Mouse (Mus musculus) CH12.LX (cell line): ENCODE results near the gene 6330409D20Rik. TPM values are rescaled to one million over a fixed set of nuclear protein-coding genes. Genes with fewer than 3 reads are reported as not detected.

Experiments
- DNase-seq: peaks from one replicate; pipeline ENCODE4 v3.0.0-alpha.2; 2013; ENCODE audit errors: extremely low read depth
- H3K27ac ChIP-seq: 2 replicates; pipeline ENCODE4 v1.5.1; 2012; ENCODE audit warnings: low read depth, mild to moderate bottlenecking, control low read depth, moderate library complexity; ENCODE audit not compliant: insufficient read depth
- H3K27me3 ChIP-seq: replicated peaks from 2 replicates; pipeline ENCODE3; 2012; ENCODE audit warnings: inconsistent platforms
- H3K36me3 ChIP-seq, 2 experiments: replicated peaks in 1 of 2; 2 replicates each; pipeline versions ENCODE3 to v1.6.1; 2012; ENCODE audit warnings: inconsistent platforms in 1 of 2, low read length in 1 of 2, mild to moderate bottlenecking in 1 of 2, mixed read lengths in 1 of 2, moderate library complexity in 1 of 2; ENCODE audit not compliant: control insufficient read depth in 1 of 2, insufficient read depth in 1 of 2
- H3K4me1 ChIP-seq, 2 experiments: 2 replicates each; pipeline ENCODE4 v1.6.1; 2012; ENCODE audit warnings: inconsistent platforms in 1 of 2, moderate library complexity in 1 of 2; ENCODE audit not compliant: insufficient read depth in 2 of 2, control insufficient read depth in 1 of 2
- H3K4me2 ChIP-seq: 2 replicates; pipeline ENCODE4 v1.6.1; 2012; ENCODE audit warnings: low read depth, mild to moderate bottlenecking, control low read depth; ENCODE audit not compliant: poor library complexity, insufficient read depth, severe bottlenecking
- H3K4me3 ChIP-seq, 3 experiments: fragments of 150-350 bp in 1 of 3; sonication (generic) in 1 of 3; replicated peaks in 1 of 3; 2 replicates each; pipeline versions ENCODE3 to v1.5.1; 2011 to 2012; ENCODE audit warnings: low read depth in 2 of 3, low read length in 2 of 3, mild to moderate bottlenecking in 2 of 3, moderate library complexity in 2 of 3, control low read depth in 1 of 3, improper control_type of control experiment in 1 of 3, inconsistent platforms in 1 of 3, mixed read lengths in 1 of 3; ENCODE audit not compliant: poor library complexity in 1 of 3
- H3K79me2 ChIP-seq: replicated peaks from 2 replicates; pipeline ENCODE4 v1.6.1; 2012; ENCODE audit warnings: mild to moderate bottlenecking, moderate library complexity; ENCODE audit not compliant: control insufficient read depth, poor library complexity, insufficient read depth, severe bottlenecking; ENCODE audit errors: extremely low read depth
- H3K9ac ChIP-seq: 2 replicates; pipeline ENCODE4 v1.6.1; 2012; ENCODE audit warnings: low read depth, mild to moderate bottlenecking, control low read depth, moderate library complexity; ENCODE audit not compliant: insufficient read depth
- H3K9me3 ChIP-seq: replicated peaks from 2 replicates; pipeline ENCODE3; 2012; ENCODE audit warnings: low read length, inconsistent platforms, mixed read lengths
- BHLHE40 ChIP-seq: IDR thresholded peaks from 2 replicates; pipeline ENCODE4 v1.6.1; 2011; ENCODE audit warnings: mild to moderate bottlenecking, low read depth, low read length, improper control_type of control experiment
- CHD1 ChIP-seq: IDR thresholded peaks from 2 replicates; pipeline ENCODE4 v1.6.1; 2012; ENCODE audit warnings: low read depth, low read length, improper control_type of control experiment, inconsistent platforms
- CHD2 ChIP-seq: IDR thresholded peaks from 2 replicates; pipeline ENCODE4 v1.6.1; 2011; ENCODE audit warnings: low read length, improper control_type of control experiment
- CTCF ChIP-seq, 2 experiments: IDR thresholded peaks in 1 of 2; conservative IDR thresholded peaks in 1 of 2; 2 replicates each; pipeline ENCODE4 v1.5.1; 2011 to 2012; ENCODE audit warnings: low read depth in 2 of 2, low read length in 2 of 2, improper control_type of control experiment in 1 of 2, inconsistent platforms in 1 of 2, mild to moderate bottlenecking in 1 of 2, moderate library complexity in 1 of 2
- E2F4 ChIP-seq: IDR thresholded peaks from 2 replicates; pipeline ENCODE4 v1.6.1; 2011; ENCODE audit warnings: low read depth, low read length, improper control_type of control experiment; ENCODE audit not compliant: insufficient replicate concordance
- ELF1 ChIP-seq: IDR thresholded peaks from 2 replicates; pipeline ENCODE4 v1.6.1; 2014; ENCODE audit warnings: low read depth, mild to moderate bottlenecking, inconsistent platforms, low read length, improper control_type of control experiment
- EP300 ChIP-seq: IDR thresholded peaks from 2 replicates; pipeline ENCODE4 v1.6.1; 2011; ENCODE audit warnings: low read length, improper control_type of control experiment
- ETS1 ChIP-seq: conservative IDR thresholded peaks from 2 replicates; pipeline ENCODE4 v1.6.1; 2012; ENCODE audit warnings: low read depth, mild to moderate bottlenecking, inconsistent platforms, low read length, improper control_type of control experiment, moderate library complexity
- GABPA ChIP-seq: IDR thresholded peaks from 2 replicates; pipeline ENCODE4 v1.6.1; 2012; ENCODE audit warnings: low read depth, low read length, improper control_type of control experiment, inconsistent platforms; ENCODE audit not compliant: insufficient replicate concordance
- HCFC1 ChIP-seq: IDR thresholded peaks from 2 replicates; pipeline ENCODE4 v1.6.1; 2012; ENCODE audit warnings: low read depth, mild to moderate bottlenecking, inconsistent platforms, low read length, improper control_type of control experiment
- IRF4 ChIP-seq: IDR thresholded peaks from 2 replicates; pipeline ENCODE4 v1.6.1; 2014; ENCODE audit warnings: low read depth, mild to moderate bottlenecking, inconsistent platforms, low read length, improper control_type of control experiment
- JUN ChIP-seq: IDR thresholded peaks from 2 replicates; pipeline ENCODE4 v1.6.1; 2011; ENCODE audit warnings: low read depth, mild to moderate bottlenecking, low read length, improper control_type of control experiment, moderate library complexity; ENCODE audit not compliant: insufficient read depth
- JUND ChIP-seq: conservative IDR thresholded peaks from 2 replicates; pipeline ENCODE4 v1.6.1; 2011; ENCODE audit warnings: low read depth, low read length, improper control_type of control experiment
- KAT2A ChIP-seq: IDR thresholded peaks from 2 replicates; pipeline ENCODE4 v1.6.1; 2012; ENCODE audit warnings: low read length, improper control_type of control experiment, inconsistent platforms; ENCODE audit not compliant: insufficient replicate concordance
- MAFK ChIP-seq: IDR thresholded peaks from 2 replicates; pipeline ENCODE4 v1.6.1; 2011; ENCODE audit warnings: low read length, improper control_type of control experiment; ENCODE audit not compliant: insufficient replicate concordance
- MAX ChIP-seq: IDR thresholded peaks from 2 replicates; pipeline ENCODE4 v1.6.1; 2011; ENCODE audit warnings: low read length, improper control_type of control experiment
- MAZ ChIP-seq: IDR thresholded peaks from 2 replicates; pipeline ENCODE4 v1.6.1; 2012; ENCODE audit warnings: low read depth, mild to moderate bottlenecking, inconsistent platforms, low read length, improper control_type of control experiment, moderate library complexity
- MEF2A ChIP-seq: IDR thresholded peaks from 2 replicates; pipeline ENCODE4 v1.6.1; 2014; ENCODE audit warnings: low read depth, mild to moderate bottlenecking, inconsistent platforms, low read length, improper control_type of control experiment, borderline replicate concordance
- MXI1 ChIP-seq: IDR thresholded peaks from 2 replicates; pipeline ENCODE4 v1.6.1; 2011; ENCODE audit warnings: mild to moderate bottlenecking, low read depth, low read length, improper control_type of control experiment
- MYC ChIP-seq: IDR thresholded peaks from 2 replicates; pipeline ENCODE4 v1.6.1; 2011; ENCODE audit warnings: low read depth, mild to moderate bottlenecking, improper control_type of control experiment, low read length
- NELFE ChIP-seq: IDR thresholded peaks from 2 replicates; pipeline ENCODE4 v1.6.1; 2011; ENCODE audit warnings: low read depth, low read length, improper control_type of control experiment
- NRF1 ChIP-seq: IDR thresholded peaks from 2 replicates; pipeline ENCODE4 v1.6.1; 2014; ENCODE audit warnings: low read depth, mild to moderate bottlenecking, inconsistent platforms, low read length, improper control_type of control experiment, moderate library complexity
- PAX5 ChIP-seq: IDR thresholded peaks from 2 replicates; pipeline ENCODE4 v1.6.1; 2012; ENCODE audit warnings: low read length, inconsistent platforms, mixed read lengths
- POLR2A ChIP-seq: IDR thresholded peaks from 2 replicates; pipeline ENCODE4 v1.6.1; 2011; ENCODE audit warnings: low read depth, mild to moderate bottlenecking, improper control_type of control experiment, low read length
- POLR2AphosphoS2 ChIP-seq: IDR thresholded peaks from 2 replicates; pipeline ENCODE4 v1.6.1; 2011; ENCODE audit warnings: low read depth, low read length, improper control_type of control experiment
- RAD21 ChIP-seq: IDR thresholded peaks from 2 replicates; pipeline ENCODE4 v1.6.1; 2011; ENCODE audit warnings: low read depth, mild to moderate bottlenecking, low read length, improper control_type of control experiment, moderate library complexity
- RCOR1 ChIP-seq: conservative IDR thresholded peaks from 2 replicates; pipeline ENCODE4 v1.6.1; 2012; ENCODE audit warnings: low read depth, mild to moderate bottlenecking, inconsistent platforms, low read length, improper control_type of control experiment
- SIN3A ChIP-seq: IDR thresholded peaks from 2 replicates; pipeline ENCODE4 v1.6.1; 2012; ENCODE audit warnings: low read length, improper control_type of control experiment, inconsistent platforms
- SMC3 ChIP-seq: IDR thresholded peaks from 2 replicates; pipeline ENCODE4 v1.6.1; 2011; ENCODE audit warnings: low read depth, low read length, improper control_type of control experiment
- TBP ChIP-seq: conservative IDR thresholded peaks from 2 replicates; pipeline ENCODE4 v1.6.1; 2011; ENCODE audit warnings: low read depth, low read length, improper control_type of control experiment
- TCF12 ChIP-seq: IDR thresholded peaks from 2 replicates; pipeline ENCODE4 v1.6.1; 2014; ENCODE audit warnings: low read depth, mild to moderate bottlenecking, inconsistent platforms, low read length, improper control_type of control experiment
- UBTF ChIP-seq: IDR thresholded peaks from 2 replicates; pipeline ENCODE4 v1.6.1; 2012; ENCODE audit warnings: low read depth, mild to moderate bottlenecking, inconsistent platforms, low read length, improper control_type of control experiment, moderate library complexity
- USF1 ChIP-seq: IDR thresholded peaks from 2 replicates; pipeline ENCODE4 v1.6.1; 2014; ENCODE audit warnings: low read depth, mild to moderate bottlenecking, inconsistent platforms, low read length, improper control_type of control experiment
- USF2 ChIP-seq: conservative IDR thresholded peaks from 2 replicates; pipeline ENCODE4 v1.6.1; 2011; ENCODE audit warnings: low read depth, low read length, improper control_type of control experiment
- ZC3H11A ChIP-seq: IDR thresholded peaks from 2 replicates; pipeline ENCODE4 v1.6.1; 2012; ENCODE audit warnings: low read depth, mild to moderate bottlenecking, inconsistent platforms, low read length, improper control_type of control experiment
- ZKSCAN1 ChIP-seq: IDR thresholded peaks from 2 replicates; pipeline ENCODE4 v1.6.1; 2012; ENCODE audit warnings: low read depth, inconsistent platforms, low read length, improper control_type of control experiment, borderline replicate concordance
- ZMIZ1 ChIP-seq: IDR thresholded peaks from 2 replicates; pipeline ENCODE4 v1.6.1; 2012; ENCODE audit warnings: low read depth, mild to moderate bottlenecking, inconsistent platforms, low read length, improper control_type of control experiment
- ZNF384 ChIP-seq: IDR thresholded peaks from 2 replicates; pipeline ENCODE4 v1.6.1; 2012; ENCODE audit warnings: low read depth, low read length, improper control_type of control experiment, inconsistent platforms
- dilution Hi-C: fragments of 300-500 bp; cut with MboI; formaldehyde crosslinking; loops from 2 replicates; pipeline ENCODE4 v1.14.3; 2020; ENCODE audit warnings: low sequenced_read_pairs; ENCODE audit not compliant: extremely low pct_unique_long_range_greater_than_20kb, extremely low pct_ligation_motif_present
- in situ Hi-C: fragments of 300-500 bp; cut with MboI; formaldehyde crosslinking; loops from 3 replicates; pipeline ENCODE4 v1.14.3; 2019; ENCODE audit warnings: low sequenced_read_pairs, low pct_ligation_motif_present, low pct_unique_long_range_greater_than_20kb, mixed read lengths
- polyA plus RNA-seq: library from polyadenylated mRNA; unstranded; fragments of >175 nt; gene quantifications from 2 replicates; pipeline ENCODE4 v1.2.1, GENCODE M21; 2012; ENCODE audit warnings: low read depth; ENCODE audit not compliant: insufficient read length
- total RNA-seq, 2 experiments: library from RNA; depleted of rRNA; stranded (reverse); fragments of 300-350 nt in 1 of 2; fragments of >200 nt in 1 of 2; gene quantifications; 2 replicates each; pipeline ENCODE4 v1.2.3; 2012 to 2014

The 6330409D20Rik gene
- total and polyA plus RNA-seq, 3 experiments: 0.46 TPM; not detected in 2

GRCm38 (mm10) chr2:32714987-32715425 is 25.8 kb downstream of the 6330409D20Rik start:
- H3K36me3 ChIP-seq: peaks cover 3 to 15% of the 10 kb centered on the region in 2 experiments
- peak; percentile 84 for DNase-seq
- dilution Hi-C loops: no loop called here
- TF ChIP-seq CHD1 (no peak), RAD21 (no peak; the same call in 1 of the 2 replicates), USF2 (peak; percentile 39; the same call in 1 of the 2 replicates), POLR2A (peak; percentile 38; the same call in 1 of the 2 replicates), JUND (0 out of 2 replicates have a peak, but pooled peaks have one; percentile 28), MAZ (peak; percentile 57; the same call in 1 of the 2 replicates), CTCF (conservative IDR thresholded peaks at IDR 0.05 in 1 of 2, IDR thresholded peaks at IDR 0.05 in 1 of 2; ENCODE audit: low read depth in 2 of 2, low read length in 2 of 2) (no peak), ZC3H11A (no peak), GABPA (no peak), UBTF (no peak), E2F4 (no peak), SIN3A (peak; percentile 81), POLR2AphosphoS2 (no peak), ELF1 (peak; percentile 52), RCOR1 (no peak), MAX (peak; percentile 91), JUN (no peak), CHD2 (0 out of 2 replicates have a peak, but pooled peaks have one; percentile 23), HCFC1 (peak; percentile 48; the same call in 1 of the 2 replicates), ZMIZ1 (0 out of 2 replicates have a peak, but pooled peaks have one; percentile 29), IRF4 (0 out of 2 replicates have a peak, but pooled peaks have one; percentile 20), MXI1 (peak; percentile 73), USF1 (peak; percentile 65), PAX5 (no peak), KAT2A (no peak), TBP (0 out of 2 replicates have a peak, but pooled peaks have one; percentile 50), ZNF384 (no peak), BHLHE40 (peak; percentile 86), MAFK (no peak), NELFE (0 out of 2 replicates have a peak, but pooled peaks have one; percentile 46), TCF12 (no peak; the same call in none of the 2 replicates), MYC (peak; percentile 65), EP300 (peak; percentile 44; the same call in 1 of the 2 replicates), ZKSCAN1 (no peak), ETS1 (peak; percentile 76), MEF2A (peak; percentile 19; the same call in 1 of the 2 replicates), NRF1 (no peak), SMC3 (peak; percentile 10)
- TF ChIP-seq, all 38 proteins: peak for 21
- no peaks in the 10 kb centered on the region for H3K27me3 ChIP-seq
- peaks cover 6% of the 10 kb centered on the region for H3K9me3 ChIP-seq
- peaks cover 36 to 59% of the 10 kb centered on the region in 2 experiments for H3K4me1 ChIP-seq
- H3K79me2 ChIP-seq: peaks cover 24% of the 10 kb centered on the region
- H3K4me2 ChIP-seq: peak overlapping the region; percentile 2; the same call in 1 of the 2 replicates
- in situ Hi-C loops: loop anchor here (5.0 kb wide), 1 partner anchor 42 kb away; the partner anchor contains the start of gene Tor2a
- no peak overlapping the region for H3K9ac ChIP-seq
- H3K27ac ChIP-seq: peak overlapping the region; percentile 80
- no peak overlapping the region for H3K4me3 ChIP-seq
